Mouse (Mus musculus): ENCODE measurements around the gene Cgref1. TPM values are rescaled to one million over a fixed set of nuclear protein-coding genes. Genes with fewer than 3 reads are reported as not detected.

Cgref1 gene
- polyA plus RNA-seq, 1 experiment from 2014 or later: 23.0 TPM

GRCm38 (mm10) chr5:30888337-30889087 lies 56.9 kb downstream of the Cgref1 start, which contains the start of gene Agbl5:
TSS of gene Agbl5 (plus strand) at chr5:30888694.
- H3K27me3 ChIP-seq: no peaks in the 10 kb centered on the region
- H3K4me1 ChIP-seq (replicated peaks): peaks cover 25% of the 10 kb centered on the region
- H3K9me3 ChIP-seq: no peaks in the 10 kb centered on the region
- peak within 1 kb of the TSS; percentile 86 for H3K9ac ChIP-seq (replicated peaks)
- peak within 1 kb of the TSS; percentile 96 for H3K27ac ChIP-seq
- peak within 1 kb of the TSS; percentile 77 for H3K4me3 ChIP-seq (replicated peaks)
- peak; percentile 92 for ATAC-seq
- WGBS: under 1% methylated on average over 40 of the region's 42 CpGs
- peak within 1 kb of the TSS; percentile 64 for H3K4me2 ChIP-seq (replicated peaks)
- H3K36me3 ChIP-seq: peaks cover 30% of the 10 kb centered on the region

- peak; percentile 82 for ATAC-seq
- Histone ChIP-seq H3K9me3 (no peaks in the 10 kb centered on the region), H3K4me2 (replicated peaks) (peak overlapping the region; percentile 64), H3K27ac (peak overlapping the region; percentile 96), H3K4me1 (replicated peaks) (peaks cover 25% of the 10 kb centered on the region), H3K9ac (replicated peaks) (peak overlapping the region; percentile 73), H3K36me3 (peaks cover 24% of the 10 kb centered on the region), H3K27me3 (no peaks in the 10 kb centered on the region), H3K4me3 (replicated peaks) (peak overlapping the region; percentile 77)
- under 1% methylated on average over 28 of the region's 28 CpGs for WGBS
Observed at GRCm38 (mm10) chr5:30887858-30888336, 57.5 kb downstream of the Cgref1 start.

- H3K9ac ChIP-seq (replicated peaks): peak overlapping the region; percentile 73
- no peaks in the 10 kb centered on the region for H3K27me3 ChIP-seq
- no peaks in the 10 kb centered on the region for H3K9me3 ChIP-seq
- H3K27ac ChIP-seq: peak overlapping the region; percentile 96
- peaks cover 18% of the 10 kb centered on the region for H3K36me3 ChIP-seq
- H3K4me2 ChIP-seq (replicated peaks): peak overlapping the region; percentile 64
- peak overlapping the region; percentile 77 for H3K4me3 ChIP-seq (replicated peaks)
- WGBS: 0% methylated on average over 19 of the region's 19 CpGs
- peaks cover 25% of the 10 kb centered on the region for H3K4me1 ChIP-seq (replicated peaks)
- ATAC-seq: peak; percentile 69
Observed at GRCm38 (mm10) chr5:30887331-30887761, 58.0 kb downstream of the Cgref1 start.

- H3K4me2 ChIP-seq (replicated peaks): peak overlapping the region; percentile 64
- H3K9ac ChIP-seq (replicated peaks): peak overlapping the region; percentile 73
- H3K4me1 ChIP-seq (replicated peaks): peaks cover 25% of the 10 kb centered on the region
- 30% methylated on average over 5 of the region's 5 CpGs for WGBS
- ATAC-seq: no peak
- no peaks in the 10 kb centered on the region for H3K9me3 ChIP-seq
- H3K36me3 ChIP-seq: peaks cover 12% of the 10 kb centered on the region
- no peaks in the 10 kb centered on the region for H3K27me3 ChIP-seq
- H3K27ac ChIP-seq: peak overlapping the region; percentile 96
- H3K4me3 ChIP-seq (replicated peaks): peak overlapping the region; percentile 77
Observed at GRCm38 (mm10) chr5:30886731-30887130, 58.7 kb downstream of the Cgref1 start.

DNA sequence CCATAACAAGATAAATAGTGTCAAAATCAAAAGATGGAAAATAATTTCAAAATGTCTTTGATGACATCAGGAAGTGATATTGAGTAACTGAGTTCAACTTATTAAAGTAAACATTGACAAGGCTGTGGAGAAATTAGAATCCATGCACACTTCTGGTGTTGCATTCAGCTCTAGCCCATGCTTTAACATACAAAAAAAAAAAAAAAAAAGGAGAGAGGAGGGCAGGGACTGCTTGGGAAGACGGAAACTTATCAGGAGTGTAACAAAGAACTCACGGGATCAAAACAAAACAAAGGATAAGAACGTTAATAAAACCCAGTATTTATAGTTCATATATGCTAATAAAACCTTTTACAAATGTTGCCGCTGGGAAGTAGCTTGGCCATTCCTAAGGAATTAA lies 59.2 kb downstream of the Cgref1 start:
- H3K9ac ChIP-seq (replicated peaks): no peak overlapping the region
- 44% methylated on average over 4 of the region's 4 CpGs for WGBS
- H3K4me3 ChIP-seq (replicated peaks): no peak overlapping the region
- peaks cover 7% of the 10 kb centered on the region for H3K36me3 ChIP-seq
- H3K4me2 ChIP-seq (replicated peaks): peak overlapping the region; percentile 64; the same call in 1 of the 2 replicates
- peaks cover 25% of the 10 kb centered on the region for H3K4me1 ChIP-seq (replicated peaks)
- H3K27ac ChIP-seq: no peak overlapping the region
- H3K27me3 ChIP-seq: no peaks in the 10 kb centered on the region
- ATAC-seq: no peak
- no peaks in the 10 kb centered on the region for H3K9me3 ChIP-seq

Other genes with a start within 250 kb of the Cgref1 start
- gene Dpysl5, start 234.0 kb downstream of the Cgref1 start, polyA plus RNA-seq (2015; fragmentation: Nextera tagmentation; extraction: Ambion mirVana): 195 and 200 TPM in 2 replicates
- gene Mapre3, start 130.9 kb downstream of the Cgref1 start, polyA plus RNA-seq (2015; fragmentation: Nextera tagmentation; extraction: Ambion mirVana): 111 and 113 TPM in 2 replicates
- gene Tmem214, start 77.6 kb downstream of the Cgref1 start, polyA plus RNA-seq (2015; fragmentation: Nextera tagmentation; extraction: Ambion mirVana): 57.7 and 59.7 TPM in 2 replicates
- 23.3 and 29.2 TPM in 2 replicates for gene Agbl5, start 56.9 kb downstream of the Cgref1 start, polyA plus RNA-seq (2015; fragmentation: Nextera tagmentation; extraction: Ambion mirVana)
- gene Ost4, start 37.8 kb downstream of the Cgref1 start, polyA plus RNA-seq (2015; fragmentation: Nextera tagmentation; extraction: Ambion mirVana): 270 and 306 TPM in 2 replicates
- 14.1 and 16.6 TPM in 2 replicates for gene Emilin1, start 32.2 kb downstream of the Cgref1 start, polyA plus RNA-seq (2015; fragmentation: Nextera tagmentation; extraction: Ambion mirVana)
- gene Khk, start 24.2 kb downstream of the Cgref1 start, polyA plus RNA-seq (2015; fragmentation: Nextera tagmentation; extraction: Ambion mirVana): 5.6 and 6.8 TPM in 2 replicates
- 108 and 129 TPM in 2 replicates for gene Preb, start 14.8 kb upstream of the Cgref1 start, polyA plus RNA-seq (2015; fragmentation: Nextera tagmentation; extraction: Ambion mirVana)
- gene Tcf23, start 23.1 kb upstream of the Cgref1 start, polyA plus RNA-seq (2015; fragmentation: Nextera tagmentation; extraction: Ambion mirVana): not detected in 2 replicates
- 156 and 160 TPM in 2 replicates for gene Atraid, start 102.7 kb upstream of the Cgref1 start, polyA plus RNA-seq (2015; fragmentation: Nextera tagmentation; extraction: Ambion mirVana)
- gene Slc5a6, start 103.3 kb upstream of the Cgref1 start, polyA plus RNA-seq (2015; fragmentation: Nextera tagmentation; extraction: Ambion mirVana): 17.3 and 19.3 TPM in 2 replicates
- gene Cad, start 109.2 kb upstream of the Cgref1 start, polyA plus RNA-seq (2015; fragmentation: Nextera tagmentation; extraction: Ambion mirVana): 16.1 and 19.1 TPM in 2 replicates
- gene Dnajc5g, start 160.7 kb upstream of the Cgref1 start, polyA plus RNA-seq (2015; fragmentation: Nextera tagmentation; extraction: Ambion mirVana): not detected in 2 replicates
- gene Slc30a3, start 162.6 kb upstream of the Cgref1 start, polyA plus RNA-seq (2015; fragmentation: Nextera tagmentation; extraction: Ambion mirVana): 15.9 and 16.8 TPM in 2 replicates
- gene Trim54, start 171.1 kb upstream of the Cgref1 start, polyA plus RNA-seq (2015; fragmentation: Nextera tagmentation; extraction: Ambion mirVana): not detected in 2 replicates
- not detected in 2 replicates for gene Ucn, start 193.2 kb upstream of the Cgref1 start, polyA plus RNA-seq (2015; fragmentation: Nextera tagmentation; extraction: Ambion mirVana)
- 54.7 and 57.5 TPM in 2 replicates for gene Mpv17, start 208.7 kb upstream of the Cgref1 start, polyA plus RNA-seq (2015; fragmentation: Nextera tagmentation; extraction: Ambion mirVana)
- 0.86 and 1.1 TPM in 2 replicates for gene Gm29609, start 234.3 kb upstream of the Cgref1 start, polyA plus RNA-seq (2015; fragmentation: Nextera tagmentation; extraction: Ambion mirVana)
- 78.1 and 80.2 TPM in 2 replicates for gene Gtf3c2, start 234.6 kb upstream of the Cgref1 start, polyA plus RNA-seq (2015; fragmentation: Nextera tagmentation; extraction: Ambion mirVana)
- gene Snx17, start 247.6 kb upstream of the Cgref1 start, polyA plus RNA-seq (2015; fragmentation: Nextera tagmentation; extraction: Ambion mirVana): 135 and 140 TPM in 2 replicates
- gene Eif2b4, start 247.8 kb upstream of the Cgref1 start, polyA plus RNA-seq (2015; fragmentation: Nextera tagmentation; extraction: Ambion mirVana): 71.5 and 74.6 TPM in 2 replicates

All from midbrain, embryonic 13.5 days (tissue).